Comparison of ENCODE assay signal across 15 mouse cellular contexts in the genomic region with DNA sequence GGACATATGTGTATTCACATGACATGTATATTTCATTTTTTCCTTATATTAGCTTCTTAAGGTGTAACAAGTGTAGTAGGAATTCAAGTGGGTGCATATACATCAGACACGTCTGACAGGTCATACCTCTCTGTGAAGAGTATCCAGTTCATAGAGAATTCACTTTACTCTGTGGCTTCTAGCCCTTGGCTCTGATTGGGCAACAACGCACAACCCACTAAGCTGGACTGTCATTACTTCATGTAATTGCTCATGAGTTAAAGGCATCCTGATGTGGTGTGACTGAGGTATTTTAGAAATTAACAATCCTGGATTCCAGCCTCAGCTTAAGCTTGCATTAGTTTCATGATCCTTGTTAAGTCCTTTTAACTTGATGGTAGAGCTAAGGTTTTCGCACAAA.
"Had no signal": no experiment of that assay in that cellular context is flagged by ENCODE, and none has a peak within 500 bp of the region (broad histone marks: within the 10 kb centered on the region; RNA-seq: fewer than 3 reads in every experiment).

No protein-coding gene starts in this region.

- ATAC-seq: midbrain, embryonic 16.5 days had no signal

- H3K36me3 ChIP-seq: midbrain, embryonic 10.5 days; midbrain, embryonic 12.5 days; neural tube, embryonic 13.5 days; neural tube, embryonic 15.5 days; stomach, embryonic 15.5 days had no signal

- H3K27ac ChIP-seq: midbrain, embryonic 10.5 days; midbrain, embryonic 12.5 days; neural tube, embryonic 13.5 days; neural tube, embryonic 15.5 days; stomach, embryonic 15.5 days; stomach, postnatal 0 days had no signal

- H3K4me3 ChIP-seq: midbrain, embryonic 10.5 days; midbrain, embryonic 12.5 days; myocyte; neural tube, embryonic 13.5 days; neural tube, embryonic 15.5 days; stomach, embryonic 15.5 days had no signal

- H3K4me1 ChIP-seq: midbrain, embryonic 10.5 days; midbrain, embryonic 12.5 days; neural tube, embryonic 13.5 days; neural tube, embryonic 15.5 days; stomach, embryonic 15.5 days had no signal

- H3K9ac ChIP-seq: lung, embryonic 14.5 days; midbrain, embryonic 12.5 days; neural tube, embryonic 13.5 days; neural tube, embryonic 15.5 days; stomach, embryonic 15.5 days had no signal

- H3K9me3 ChIP-seq: midbrain, embryonic 12.5 days; neural tube, embryonic 13.5 days; neural tube, embryonic 15.5 days; stomach, embryonic 15.5 days had no signal

- DNase-seq: lung, embryonic 14.5 days; lung, postnatal 4 days; midbrain, embryonic 14.5 days; right cerebral cortex, postnatal 14 days; thymus, adult 2 months; thymus, postnatal 25 days; thymus, postnatal 4 days had no signal

- H3K4me2 ChIP-seq: lung, embryonic 14.5 days; midbrain, embryonic 12.5 days; neural tube, embryonic 13.5 days; neural tube, embryonic 15.5 days; stomach, embryonic 15.5 days had no signal

- H3K27me3 ChIP-seq: midbrain, embryonic 12.5 days; neural tube, embryonic 13.5 days; neural tube, embryonic 15.5 days; stomach, embryonic 15.5 days had no signal
